Mouse (Mus musculus) neural tube, embryonic 15.5 days (tissue): ENCODE results near the gene Fbxo21. TPM values are rescaled to one million over a fixed set of nuclear protein-coding genes. Genes with fewer than 3 reads are reported as not detected.

Source experiments
- ATAC-seq: fragments of 200-750 bp; cut with Nextera tagmentation; 2 replicates; pipeline ENCODE4 v1.8.0; 2017; ENCODE audit warnings: mild to moderate bottlenecking, moderate TSS enrichment, moderate library complexity; ENCODE audit not compliant: low FRiP score
- H3K27ac ChIP-seq: fragments of 300-500 bp; sonication (generic); replicated peaks from 2 replicates; pipeline ENCODE4 v1.5.1; 2015; ENCODE audit warnings: mild to moderate bottlenecking, inconsistent platforms
- H3K27me3 ChIP-seq: fragments of 300-500 bp; sonication (generic); replicated peaks from 2 replicates; pipeline ENCODE4 v1.6.1; 2015; ENCODE audit warnings: inconsistent platforms
- H3K36me3 ChIP-seq: fragments of 300-500 bp; sonication (generic); 2 replicates; pipeline ENCODE4 v1.6.1; 2015; ENCODE audit warnings: inconsistent platforms
- H3K4me1 ChIP-seq: fragments of 300-500 bp; sonication (generic); 2 replicates; pipeline ENCODE4 v1.6.1; 2015; ENCODE audit warnings: inconsistent platforms
- H3K4me2 ChIP-seq: fragments of 300-500 bp; sonication (generic); 2 replicates; pipeline ENCODE4 v1.6.1; 2015; ENCODE audit warnings: inconsistent platforms, mild to moderate bottlenecking, moderate library complexity
- H3K4me3 ChIP-seq: fragments of 300-500 bp; sonication (generic); replicated peaks from 2 replicates; pipeline ENCODE4 v1.5.1; 2015; ENCODE audit warnings: mild to moderate bottlenecking, inconsistent platforms
- H3K9ac ChIP-seq: fragments of 300-500 bp; sonication (generic); replicated peaks from 2 replicates; pipeline ENCODE4 v1.6.1; 2015; ENCODE audit warnings: mild to moderate bottlenecking, inconsistent platforms
- H3K9me3 ChIP-seq: fragments of 300-500 bp; sonication (generic); replicated peaks from 2 replicates; pipeline ENCODE4 v1.6.1; 2016; ENCODE audit warnings: inconsistent platforms
- WGBS: fragments of 180-500 bp; shearing (Covaris S2); methylation state at CpG from one replicate; pipeline ENCODE4 v1.1.7; 2015; ENCODE audit warnings: mixed read lengths; 5-methylcytosine and 5-hydroxymethylcytosine counted together
- polyA plus RNA-seq: library from polyadenylated mRNA; unstranded; fragments of >200 nt; fragmentation: Nextera tagmentation; extraction: Ambion mirVana; gene quantifications from 2 replicates; pipeline ENCODE4 v1.2.1, GENCODE M21; 2015

Fbxo21 gene
- polyA plus RNA-seq, result 127 and 143 TPM in 2 replicates

DNA sequence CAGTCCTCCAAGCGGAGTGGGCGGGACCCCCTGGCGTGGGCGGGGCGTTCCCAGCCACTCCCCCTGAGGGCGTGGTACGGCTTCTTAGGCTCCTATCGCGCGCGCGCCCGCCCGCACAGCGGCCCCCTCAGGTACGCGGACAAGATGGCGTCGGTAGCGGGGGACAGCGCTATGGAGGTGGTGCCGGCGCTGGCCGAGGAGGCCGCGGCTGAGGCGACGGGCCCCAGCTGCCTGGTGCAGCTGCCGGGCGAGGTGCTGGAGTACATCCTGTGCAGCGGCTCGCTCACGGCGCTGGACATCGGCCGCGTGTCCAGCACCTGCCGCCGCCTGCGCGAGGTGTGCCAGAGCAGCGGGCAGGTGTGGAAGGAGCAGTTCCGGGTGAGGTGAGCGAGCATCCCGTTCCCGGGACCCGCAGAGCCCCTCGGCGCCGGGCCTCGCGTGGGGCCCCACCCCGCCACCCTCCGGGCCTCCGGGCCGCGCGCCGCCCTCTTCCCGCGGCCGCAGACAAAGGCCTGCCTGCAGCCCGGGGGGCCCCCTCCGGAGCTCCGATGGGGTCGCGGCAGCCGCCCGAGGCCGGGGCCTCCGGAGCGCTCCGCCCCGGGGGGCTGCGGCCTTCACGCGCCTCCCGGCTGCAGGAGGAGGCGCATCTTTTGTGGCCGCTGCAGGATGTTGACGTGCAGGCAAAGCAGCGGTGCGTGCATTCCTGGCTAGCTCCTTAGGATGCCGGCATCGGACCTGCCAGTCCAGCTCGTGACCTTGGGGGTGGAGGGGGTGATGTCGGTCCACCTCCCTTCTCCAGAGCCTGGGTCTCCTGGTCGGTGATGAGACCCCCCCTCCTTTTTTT lies at the start of gene Fbxo21:
Fbxo21 (plus strand) TSS at position 74 of the 844 bp plus-strand sequence.
- no peaks in the 10 kb centered on the region for H3K9me3 ChIP-seq
- peak; percentile 95 for ATAC-seq
- peak within 1 kb of the TSS; percentile 96 for H3K4me3 ChIP-seq
- peak within 1 kb of the TSS; percentile 92 for H3K27ac ChIP-seq
- H3K27me3 ChIP-seq, result no peaks in the 10 kb centered on the region
- H3K36me3 ChIP-seq, result peaks cover 17% of the 10 kb centered on the region
- peaks cover 38% of the 10 kb centered on the region for H3K4me1 ChIP-seq
- under 1% methylated on average over 77 of the region's 88 CpGs for WGBS
- peak within 1 kb of the TSS; percentile 78 for H3K4me2 ChIP-seq
- peak within 1 kb of the TSS; percentile 94 for H3K9ac ChIP-seq

DNA sequence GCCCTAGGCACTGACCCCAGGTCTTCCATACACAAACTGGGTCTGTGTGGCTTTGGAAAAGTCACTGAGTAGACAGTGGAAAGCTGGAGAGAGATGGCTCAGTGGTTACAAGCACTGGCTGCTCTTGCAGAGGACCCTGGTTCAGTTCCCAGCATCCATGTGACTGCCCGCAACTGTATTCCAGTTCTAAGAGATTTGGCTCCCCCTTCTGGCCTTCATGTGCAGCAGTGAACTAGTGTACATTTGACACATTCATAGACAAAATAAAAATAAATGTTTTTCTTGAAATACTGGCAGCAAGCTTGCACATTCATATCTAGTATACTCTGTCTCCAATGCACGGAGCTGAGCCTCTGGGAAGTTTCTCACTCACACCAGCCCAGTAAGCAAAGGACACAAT lies 48.0 kb upstream of the Fbxo21 start:
- 96% methylated on average over 2 of the region's 2 CpGs for WGBS
- Histone ChIP-seq H3K4me3 (no peak overlapping the region), H3K36me3 (no peaks in the 10 kb centered on the region), H3K9me3 (no peaks in the 10 kb centered on the region), H3K27ac (no peak overlapping the region), H3K27me3 (no peaks in the 10 kb centered on the region), H3K4me1 (no peaks in the 10 kb centered on the region), H3K9ac (no peak overlapping the region), H3K4me2 (no peak overlapping the region)
- no peak for ATAC-seq

DNA sequence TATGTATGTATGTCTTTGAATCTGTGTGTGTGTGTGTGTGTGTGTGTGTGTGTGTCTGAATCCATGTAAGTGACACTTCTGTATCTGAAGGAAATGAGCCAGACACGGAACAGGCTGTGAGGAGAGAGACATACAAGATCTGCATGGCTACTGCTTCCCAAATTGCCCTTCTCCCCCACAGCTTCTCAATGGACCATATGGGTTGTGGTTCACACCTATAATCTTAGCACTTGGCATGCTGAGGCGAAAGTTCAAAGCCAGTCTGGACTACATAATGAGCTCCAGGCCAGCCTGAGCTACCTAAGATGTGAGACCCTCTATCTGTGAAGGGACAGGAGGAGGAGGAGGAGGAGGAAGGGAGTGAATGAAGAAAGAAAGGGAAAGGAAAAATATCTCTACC lies 44.3 kb upstream of the Fbxo21 start:
- H3K4me2 ChIP-seq, result no peak overlapping the region
- no peaks in the 10 kb centered on the region for H3K9me3 ChIP-seq
- no peak overlapping the region for H3K9ac ChIP-seq
- WGBS, result 65% methylated on average over 2 of the region's 2 CpGs
- H3K27me3 ChIP-seq, result 0 out of 2 replicates have a peak, but pooled peaks cover 10% of the 10 kb centered on the region
- H3K27ac ChIP-seq, result no peak overlapping the region
- no peaks in the 10 kb centered on the region for H3K4me1 ChIP-seq
- H3K4me3 ChIP-seq, result no peak overlapping the region
- H3K36me3 ChIP-seq, result no peaks in the 10 kb centered on the region
- ATAC-seq, result no peak

DNA sequence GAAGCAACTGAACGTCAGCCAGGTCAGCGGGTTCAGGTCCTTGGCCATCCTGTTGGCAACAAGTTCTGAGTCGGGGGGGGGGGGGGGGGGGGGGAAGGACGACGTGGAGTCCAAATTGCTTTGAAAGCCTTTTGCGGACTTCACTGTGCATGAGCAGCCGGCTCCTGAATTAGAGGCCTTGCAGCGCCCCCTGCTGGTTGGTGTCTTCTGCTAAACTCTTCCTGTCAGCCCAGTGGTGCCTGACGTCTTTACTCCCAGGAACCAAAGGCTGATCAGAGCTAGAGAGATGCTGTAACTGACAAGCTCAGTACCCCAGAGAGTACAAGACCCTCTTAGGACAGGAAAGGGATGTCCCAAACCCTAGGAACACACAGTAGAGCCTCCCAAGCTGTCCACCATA lies 43.7 kb upstream of the Fbxo21 start:
- Histone ChIP-seq H3K4me2 (no peak overlapping the region), H3K36me3 (no peaks in the 10 kb centered on the region), H3K4me1 (no peaks in the 10 kb centered on the region), H3K27me3 (0 out of 2 replicates have a peak, but pooled peaks cover 14% of the 10 kb centered on the region), H3K9me3 (no peaks in the 10 kb centered on the region), H3K27ac (no peak overlapping the region), H3K9ac (no peak overlapping the region), H3K4me3 (no peak overlapping the region)
- 2% methylated on average over 8 of the region's 9 CpGs for WGBS
- ATAC-seq, result no peak

DNA sequence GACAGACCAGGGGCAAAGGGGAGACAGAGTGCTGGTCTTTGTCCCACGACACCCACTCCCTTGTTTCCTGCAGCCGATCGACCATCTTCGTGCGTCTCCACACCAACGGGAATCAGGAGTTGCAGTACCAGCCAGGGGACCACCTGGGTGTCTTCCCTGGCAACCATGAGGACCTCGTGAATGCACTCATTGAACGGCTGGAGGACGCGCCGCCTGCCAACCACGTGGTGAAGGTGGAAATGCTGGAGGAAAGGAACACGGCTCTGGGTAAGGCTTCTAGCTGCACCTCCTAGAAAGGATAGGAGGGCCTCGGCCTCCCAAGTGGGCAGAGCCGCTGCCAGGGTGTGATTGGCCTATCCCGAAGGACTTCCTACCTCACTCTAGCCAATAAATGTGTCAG lies 40.2 kb upstream of the Fbxo21 start:
- Histone ChIP-seq H3K9me3 (no peaks in the 10 kb centered on the region), H3K4me1 (peaks cover 3% of the 10 kb centered on the region; the same call in 1 of the 2 replicates), H3K36me3 (no peaks in the 10 kb centered on the region), H3K4me2 (no peak overlapping the region), H3K9ac (no peak overlapping the region), H3K27ac (no peak overlapping the region), H3K4me3 (no peak overlapping the region), H3K27me3 (0 out of 2 replicates have a peak, but pooled peaks cover 16% of the 10 kb centered on the region)
- 70% methylated on average over 16 of the region's 16 CpGs for WGBS
- no peak for ATAC-seq

DNA sequence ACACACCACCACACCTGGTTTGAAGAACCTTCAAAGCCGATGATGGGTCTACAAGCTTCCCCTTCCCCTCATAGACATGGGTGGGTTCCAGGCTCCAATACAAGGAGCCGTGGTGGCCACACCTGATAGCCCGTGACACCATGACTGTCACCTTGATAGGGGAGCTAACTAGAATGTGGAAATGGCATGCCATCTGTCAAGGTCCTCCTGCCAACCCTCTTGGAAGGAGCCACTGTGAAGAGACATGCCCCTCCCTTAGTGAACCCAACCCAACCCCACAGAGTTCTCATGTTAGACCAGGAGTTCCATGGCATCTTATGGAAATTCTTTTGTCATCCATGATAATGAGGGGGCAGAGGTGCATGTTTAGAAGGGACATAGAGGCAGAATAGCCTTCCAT lies 39.3 kb upstream of the Fbxo21 start:
- H3K27me3 ChIP-seq, result 0 out of 2 replicates have a peak, but pooled peaks cover 16% of the 10 kb centered on the region
- no peak overlapping the region for H3K4me3 ChIP-seq
- H3K27ac ChIP-seq, result no peak overlapping the region
- H3K4me1 ChIP-seq, result peaks cover 3% of the 10 kb centered on the region; the same call in 1 of the 2 replicates
- 92% methylated on average over 3 of the region's 3 CpGs for WGBS
- H3K9ac ChIP-seq, result no peak overlapping the region
- H3K4me2 ChIP-seq, result no peak overlapping the region
- no peak for ATAC-seq
- no peaks in the 10 kb centered on the region for H3K36me3 ChIP-seq
- no peaks in the 10 kb centered on the region for H3K9me3 ChIP-seq

DNA sequence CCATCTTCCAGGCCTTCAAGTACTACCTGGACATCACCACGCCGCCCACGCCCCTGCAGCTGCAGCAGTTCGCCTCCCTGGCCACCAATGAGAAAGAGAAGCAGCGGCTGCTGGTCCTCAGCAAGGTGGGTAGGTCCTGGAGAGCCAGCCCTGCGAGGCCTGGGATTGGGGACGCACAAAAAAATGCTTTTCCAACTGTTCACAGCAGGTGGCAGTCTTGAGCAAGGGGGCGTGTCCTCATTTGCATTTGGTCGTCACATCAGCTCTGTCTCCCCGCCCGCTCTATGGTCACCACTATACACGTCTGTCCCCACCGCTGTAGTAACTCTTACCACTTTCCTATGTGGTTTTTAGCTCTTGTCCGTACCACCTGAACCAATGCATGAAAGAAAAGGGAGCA lies 38.3 kb upstream of the Fbxo21 start:
- Histone ChIP-seq H3K36me3 (no peaks in the 10 kb centered on the region), H3K9me3 (no peaks in the 10 kb centered on the region), H3K4me3 (peak overlapping the region; percentile 23; the same call in 1 of the 2 replicates), H3K27me3 (0 out of 2 replicates have a peak, but pooled peaks cover 16% of the 10 kb centered on the region), H3K27ac (no peak overlapping the region), H3K9ac (no peak overlapping the region), H3K4me1 (peaks cover 3% of the 10 kb centered on the region; the same call in 1 of the 2 replicates), H3K4me2 (peak overlapping the region; percentile 47)
- no peak for ATAC-seq
- WGBS, result 17% methylated on average over 14 of the region's 14 CpGs

DNA sequence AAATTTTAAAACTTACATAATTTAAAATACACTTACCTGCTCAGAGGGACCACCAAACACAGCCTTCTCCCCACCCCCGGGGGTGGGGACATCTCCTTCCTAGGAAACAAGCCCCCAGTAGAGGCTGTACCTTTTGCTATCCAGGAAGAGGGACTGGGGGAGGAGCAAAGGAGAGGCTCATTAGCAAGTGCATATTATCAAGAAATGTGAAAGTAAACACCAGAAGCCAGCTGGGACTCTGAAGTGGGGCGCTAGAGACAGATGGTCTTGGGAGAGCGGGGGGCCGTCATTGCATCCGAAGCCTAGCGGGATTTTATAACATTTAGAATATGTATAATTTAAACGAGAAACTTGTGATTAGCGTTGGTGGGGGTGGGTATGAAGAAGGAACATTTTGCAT lies 37.1 kb upstream of the Fbxo21 start:
- H3K4me3 ChIP-seq, result no peak overlapping the region
- no peak overlapping the region for H3K4me2 ChIP-seq
- ATAC-seq, result no peak
- no peaks in the 10 kb centered on the region for H3K9me3 ChIP-seq
- no peaks in the 10 kb centered on the region for H3K36me3 ChIP-seq
- 79% methylated on average over 8 of the region's 8 CpGs for WGBS
- peaks cover 3% of the 10 kb centered on the region; the same call in 1 of the 2 replicates for H3K4me1 ChIP-seq
- H3K27ac ChIP-seq, result no peak overlapping the region
- H3K27me3 ChIP-seq, result 0 out of 2 replicates have a peak, but pooled peaks cover 16% of the 10 kb centered on the region
- no peak overlapping the region for H3K9ac ChIP-seq

DNA sequence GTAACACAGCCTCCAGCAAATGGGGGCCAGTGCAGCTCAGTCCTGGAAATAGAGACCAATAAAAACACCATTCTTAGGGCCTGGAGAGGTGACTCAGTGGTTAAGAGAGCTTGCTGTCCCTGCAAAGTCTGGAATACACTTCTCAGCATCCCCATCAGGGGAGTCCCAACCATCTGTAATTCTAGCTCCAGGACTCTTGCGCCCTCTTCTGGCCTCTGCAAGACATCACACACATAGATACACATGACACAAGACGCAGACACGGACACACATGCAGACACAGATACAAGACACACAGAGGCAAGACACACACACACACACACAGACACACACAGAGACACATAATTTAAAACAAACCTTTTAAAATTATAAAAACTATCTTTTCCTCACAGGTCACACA lies 35.0 kb upstream of the Fbxo21 start:
- H3K9ac ChIP-seq, result no peak overlapping the region
- no peak overlapping the region for H3K4me3 ChIP-seq
- H3K27me3 ChIP-seq, result 0 out of 2 replicates have a peak, but pooled peaks cover 7% of the 10 kb centered on the region
- no peak overlapping the region for H3K4me2 ChIP-seq
- H3K36me3 ChIP-seq, result no peaks in the 10 kb centered on the region
- WGBS, result 78% methylated on average over 3 of the region's 3 CpGs
- ATAC-seq, result no peak
- H3K4me1 ChIP-seq, result peaks cover 3% of the 10 kb centered on the region; the same call in 1 of the 2 replicates
- no peaks in the 10 kb centered on the region for H3K9me3 ChIP-seq
- H3K27ac ChIP-seq, result no peak overlapping the region

DNA sequence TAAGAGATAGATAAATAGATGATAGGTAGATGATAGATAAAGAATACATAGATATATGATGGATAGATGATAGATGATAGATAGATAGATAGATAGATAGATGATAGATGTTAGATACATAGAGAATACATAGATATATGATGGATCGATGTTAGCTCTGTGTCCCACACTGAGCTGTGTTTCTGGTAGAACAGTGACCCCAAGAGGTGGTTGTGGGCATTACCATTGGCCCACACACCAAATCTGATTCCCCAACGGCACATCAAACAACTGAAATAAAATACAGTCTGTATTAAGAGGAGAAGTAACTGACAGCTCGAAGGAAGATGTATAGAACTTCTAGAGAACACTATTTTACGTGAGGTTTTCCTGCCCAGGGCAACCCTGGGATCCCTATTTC lies 29.9 kb upstream of the Fbxo21 start:
- H3K4me1 ChIP-seq, result no peaks in the 10 kb centered on the region
- 27% methylated on average over 4 of the region's 4 CpGs for WGBS
- no peak for ATAC-seq
- H3K4me2 ChIP-seq, result no peak overlapping the region
- no peaks in the 10 kb centered on the region for H3K36me3 ChIP-seq
- H3K27ac ChIP-seq, result no peak overlapping the region
- no peak overlapping the region for H3K4me3 ChIP-seq
- H3K9ac ChIP-seq, result no peak overlapping the region
- no peaks in the 10 kb centered on the region for H3K9me3 ChIP-seq
- H3K27me3 ChIP-seq, result peaks cover 8% of the 10 kb centered on the region; the same call in 1 of the 2 replicates

DNA sequence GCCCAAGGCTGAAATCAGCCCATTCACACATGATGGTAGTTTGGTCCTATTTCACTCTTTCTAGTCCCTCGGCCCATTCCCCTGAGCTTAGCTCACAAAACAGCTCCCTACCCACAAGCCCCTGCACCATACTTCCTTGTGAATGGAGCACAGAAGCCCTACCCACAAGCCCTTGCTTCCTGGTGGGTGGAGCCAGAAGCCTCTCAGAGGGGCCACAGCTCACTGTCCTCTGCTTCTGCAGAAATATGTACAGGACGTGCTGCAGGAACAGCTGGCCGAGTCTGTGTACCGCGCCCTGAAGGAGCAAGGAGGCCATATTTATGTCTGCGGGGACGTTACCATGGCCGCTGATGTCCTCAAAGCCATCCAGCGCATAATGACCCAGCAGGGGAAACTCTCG lies 27.1 kb upstream of the Fbxo21 start:
- Histone ChIP-seq H3K27me3 (peaks cover 8% of the 10 kb centered on the region; the same call in 1 of the 2 replicates), H3K27ac (no peak overlapping the region), H3K9ac (no peak overlapping the region), H3K9me3 (no peaks in the 10 kb centered on the region), H3K4me1 (no peaks in the 10 kb centered on the region), H3K4me3 (no peak overlapping the region), H3K36me3 (no peaks in the 10 kb centered on the region), H3K4me2 (no peak overlapping the region)
- ATAC-seq, result no peak
- 49% methylated on average over 10 of the region's 10 CpGs for WGBS

DNA sequence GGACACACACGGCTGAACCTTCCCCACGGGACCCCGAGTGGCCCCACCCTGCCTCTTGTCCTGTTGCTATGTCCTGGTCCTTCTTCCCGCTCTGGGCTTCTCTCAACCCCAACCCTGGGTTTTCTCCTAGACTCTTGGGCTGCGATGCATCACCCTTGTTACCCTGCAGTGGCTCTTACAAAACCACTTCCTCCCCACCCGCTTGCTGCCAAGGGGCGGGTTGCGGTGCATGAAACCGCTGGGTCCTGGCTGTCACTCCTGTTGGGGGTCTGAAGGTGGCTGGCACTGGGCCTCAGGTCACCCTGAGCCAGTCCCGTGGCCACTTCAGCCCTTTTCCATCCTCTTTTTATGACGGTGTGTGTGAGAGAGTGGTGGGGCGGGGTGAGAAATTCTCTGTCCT lies 22.6 kb upstream of the Fbxo21 start:
- 82% methylated on average over 12 of the region's 12 CpGs for WGBS
- no peaks in the 10 kb centered on the region for H3K27me3 ChIP-seq
- H3K4me2 ChIP-seq, result no peak overlapping the region
- no peak overlapping the region for H3K9ac ChIP-seq
- H3K4me1 ChIP-seq, result no peaks in the 10 kb centered on the region
- H3K36me3 ChIP-seq, result no peaks in the 10 kb centered on the region
- ATAC-seq, result no peak
- H3K4me3 ChIP-seq, result no peak overlapping the region
- no peak overlapping the region for H3K27ac ChIP-seq
- no peaks in the 10 kb centered on the region for H3K9me3 ChIP-seq
